Mouse (Mus musculus) embryonic facial prominence, embryonic 10.5 days (tissue): ENCODE measurements around the gene Prelid3b. TPM values are rescaled to one million over a fixed set of nuclear protein-coding genes. Genes with fewer than 3 reads are reported as not detected.
A peak's percentile ranks its signal among the peaks of the same experiment; 100 is the strongest.

Experiments
- DNase-seq: peaks from one replicate; pipeline ENCODE4 v3.0.0-alpha.2; 2017; ENCODE audit warnings: low spot score
- H3K27ac ChIP-seq: fragments of 300-500 bp; sonication (generic); replicated peaks from 2 replicates; pipeline ENCODE4 v1.5.1; 2016; ENCODE audit warnings: mild to moderate bottlenecking
- H3K27me3 ChIP-seq: fragments of 300-500 bp; sonication (generic); replicated peaks from 2 replicates; pipeline ENCODE4 v1.6.1; 2016; ENCODE audit warnings: low read depth, mild to moderate bottlenecking; ENCODE audit not compliant: poor library complexity, severe bottlenecking
- H3K36me3 ChIP-seq: fragments of 300-500 bp; sonication (generic); replicated peaks from 2 replicates; pipeline ENCODE4 v1.6.1; 2016; ENCODE audit warnings: mild to moderate bottlenecking, moderate library complexity
- H3K4me1 ChIP-seq: fragments of 300-500 bp; sonication (generic); 2 replicates; pipeline ENCODE4 v1.6.1; 2016
- H3K4me3 ChIP-seq: fragments of 300-500 bp; sonication (generic); 2 replicates; pipeline ENCODE4 v1.5.1; 2016; ENCODE audit warnings: mild to moderate bottlenecking, moderate library complexity
- H3K9me3 ChIP-seq: fragments of 300-500 bp; sonication (generic); 2 replicates; pipeline ENCODE4 v1.6.1; 2016; ENCODE audit warnings: mild to moderate bottlenecking
- WGBS: fragments of 180-500 bp; shearing (Covaris S2); methylation state at CpG from one replicate; pipeline ENCODE4 v1.1.7; 2016; 5-methylcytosine and 5-hydroxymethylcytosine counted together
- polyA plus RNA-seq: library from polyadenylated mRNA; unstranded; fragments of >200 nt; fragmentation: Nextera tagmentation; extraction: Ambion mirVana; gene quantifications from 2 replicates; pipeline ENCODE4 v1.2.1, GENCODE M21; 2016

The Prelid3b gene
- polyA plus RNA-seq, 1 experiment from 2014 or later = 121 TPM

DNA sequence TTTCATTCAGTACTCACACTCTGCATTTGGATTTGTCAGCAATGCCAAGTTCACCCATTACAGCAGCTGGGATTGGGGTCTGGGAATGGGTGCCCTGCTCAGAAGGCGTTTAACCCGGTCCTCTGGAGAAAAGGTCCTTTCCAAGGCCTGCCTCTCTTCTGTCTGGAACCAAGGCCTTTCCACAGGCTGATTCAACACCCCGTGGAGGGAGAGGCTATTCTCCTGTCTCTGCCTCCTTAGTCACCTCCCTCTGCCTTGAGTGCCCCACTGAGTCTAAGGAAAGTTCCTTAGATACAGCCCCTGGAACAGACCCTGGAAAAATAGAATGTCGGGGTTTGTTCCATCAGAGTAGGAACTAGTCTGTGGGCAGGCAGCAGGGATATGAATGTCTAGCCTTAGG, 24.5 kb downstream of the Prelid3b start:
- Histone ChIP-seq H3K9me3 (no peaks in the 10 kb centered on the region), H3K36me3 (no peaks in the 10 kb centered on the region), H3K27me3 (no peaks in the 10 kb centered on the region), H3K4me3 (no peak overlapping the region), H3K27ac (no peak overlapping the region), H3K4me1 (peaks cover 12% of the 10 kb centered on the region)
- DNase-seq = no peak
- WGBS = 87% methylated on average over 4 of the region's 4 CpGs

DNA sequence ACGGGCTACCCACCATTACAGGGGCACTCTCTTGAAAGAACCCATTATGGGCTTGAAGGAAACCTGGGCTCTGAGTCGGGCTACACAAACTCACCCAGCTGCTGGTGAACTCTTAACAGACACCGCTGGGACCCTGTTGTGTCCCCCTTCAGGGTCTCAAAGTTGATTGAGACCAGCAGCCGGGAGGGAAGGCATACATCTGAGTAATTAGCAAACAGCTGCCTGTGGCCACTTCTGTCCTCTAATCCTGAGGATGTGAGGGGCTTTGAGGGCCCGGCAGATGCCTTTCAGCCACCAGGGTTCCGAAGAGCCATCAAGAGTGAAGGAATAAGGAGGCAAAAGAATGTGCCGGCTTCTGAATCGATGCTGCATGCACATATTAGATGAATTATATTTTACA, 26.0 kb downstream of the Prelid3b start:
- DNase-seq = no peak
- Histone ChIP-seq H3K4me1 (peaks cover 16% of the 10 kb centered on the region), H3K27me3 (no peaks in the 10 kb centered on the region), H3K36me3 (no peaks in the 10 kb centered on the region), H3K4me3 (no peak overlapping the region), H3K27ac (peak overlapping the region; percentile 54; the same call in 1 of the 2 replicates), H3K9me3 (no peaks in the 10 kb centered on the region)
- WGBS = 59% methylated on average over 8 of the region's 8 CpGs

DNA sequence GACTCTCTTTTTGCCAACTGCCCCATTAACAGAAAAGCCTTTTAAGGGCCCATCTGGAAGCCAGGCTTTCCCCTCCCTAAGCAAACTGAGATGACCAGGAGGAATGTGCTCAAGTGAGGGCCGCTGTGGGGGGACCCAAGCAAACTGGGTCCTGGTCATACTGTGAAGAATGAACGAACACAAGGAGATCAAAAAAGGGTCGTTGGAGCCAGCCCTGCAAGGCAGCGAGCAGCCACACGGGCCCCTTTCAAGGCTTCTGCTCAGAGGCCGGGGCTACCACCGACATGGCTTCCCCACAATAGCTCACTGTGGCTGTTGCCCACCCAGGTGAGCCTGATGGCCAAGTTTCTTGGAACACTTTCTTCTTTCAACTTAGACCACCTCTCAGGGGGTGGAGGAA, 26.4 kb downstream of the Prelid3b start:
- Histone ChIP-seq H3K27me3 (no peaks in the 10 kb centered on the region), H3K4me1 (peaks cover 19% of the 10 kb centered on the region), H3K9me3 (no peaks in the 10 kb centered on the region), H3K27ac (peak overlapping the region; percentile 54; the same call in 1 of the 2 replicates), H3K4me3 (no peak overlapping the region), H3K36me3 (no peaks in the 10 kb centered on the region)
- 51% methylated on average over 7 of the region's 7 CpGs for WGBS
- no peak for DNase-seq

GRCm38 (mm10) chr2:174445018-174445417, 27.9 kb downstream of the Prelid3b start:
- DNase-seq = no peak
- H3K27ac ChIP-seq = no peak overlapping the region
- no peaks in the 10 kb centered on the region for H3K9me3 ChIP-seq
- WGBS = 79% methylated on average over 6 of the region's 6 CpGs
- peaks cover 21% of the 10 kb centered on the region for H3K4me1 ChIP-seq
- no peaks in the 10 kb centered on the region for H3K27me3 ChIP-seq
- no peak overlapping the region for H3K4me3 ChIP-seq
- H3K36me3 ChIP-seq = no peaks in the 10 kb centered on the region

GRCm38 (mm10) chr2:174444359-174444758, 28.5 kb downstream of the Prelid3b start:
- WGBS = 85% methylated on average over 7 of the region's 7 CpGs
- no peaks in the 10 kb centered on the region for H3K9me3 ChIP-seq
- no peak for DNase-seq

DNA sequence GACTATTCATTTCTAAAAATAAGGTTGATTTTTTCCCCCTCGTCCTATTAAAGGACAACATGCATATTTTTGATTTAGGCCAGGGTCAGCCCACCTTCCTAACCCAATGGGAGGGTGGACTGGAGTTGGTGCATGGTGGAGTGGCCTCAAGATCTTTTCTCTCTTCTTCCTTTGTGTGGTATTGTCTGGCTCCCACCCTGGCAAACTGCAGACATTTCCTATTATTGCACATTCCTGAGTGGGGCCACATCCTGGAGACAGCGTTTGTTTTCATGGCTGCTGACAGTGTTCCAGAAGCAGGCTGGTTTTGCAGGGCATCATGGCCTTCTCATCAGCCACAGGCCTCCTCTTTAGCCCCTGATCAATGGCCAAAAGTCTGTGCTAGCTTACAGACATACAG, 29.8 kb downstream of the Prelid3b start:
- Histone ChIP-seq H3K4me3 (no peak overlapping the region), H3K9me3 (no peaks in the 10 kb centered on the region), H3K36me3 (no peaks in the 10 kb centered on the region), H3K27ac (peak overlapping the region; percentile 35; the same call in 1 of the 2 replicates), H3K4me1 (peaks cover 41% of the 10 kb centered on the region), H3K27me3 (no peaks in the 10 kb centered on the region)
- 60% methylated on average over 2 of the region's 2 CpGs for WGBS
- no peak for DNase-seq

More at GRCm38 (mm10) chr2:174444359-174444758, 28.5 kb downstream of the Prelid3b start:
- H3K36me3 ChIP-seq = no peaks in the 10 kb centered on the region
- no peak overlapping the region for H3K4me3 ChIP-seq
- peaks cover 28% of the 10 kb centered on the region for H3K4me1 ChIP-seq
- H3K27ac ChIP-seq = no peak overlapping the region
- H3K27me3 ChIP-seq = no peaks in the 10 kb centered on the region

DNA sequence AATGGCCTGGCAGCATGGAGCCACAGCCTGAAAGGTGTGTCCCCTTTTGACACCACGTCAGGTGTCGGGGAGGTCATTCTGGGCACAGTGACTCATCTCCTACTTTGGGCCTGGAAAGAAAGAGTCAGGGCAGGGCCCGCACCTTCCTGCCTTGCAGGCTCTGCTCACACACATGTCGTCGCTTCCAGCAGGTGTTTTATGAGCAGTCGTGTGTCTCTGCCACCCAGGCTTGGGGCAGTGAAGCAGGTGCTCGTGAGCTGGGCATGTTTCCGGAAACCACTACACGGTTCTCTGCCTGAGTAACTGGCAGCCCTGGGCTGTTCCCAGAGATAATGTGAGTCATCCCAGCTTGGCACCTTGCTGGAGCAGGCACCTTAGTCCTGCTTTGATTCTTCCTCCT, 30.4 kb downstream of the Prelid3b start:
- H3K4me1 ChIP-seq = peaks cover 47% of the 10 kb centered on the region
- H3K36me3 ChIP-seq = peaks cover under 1% of the 10 kb centered on the region; the same call in 1 of the 2 replicates
- no peaks in the 10 kb centered on the region for H3K9me3 ChIP-seq
- H3K4me3 ChIP-seq = no peak overlapping the region
- no peaks in the 10 kb centered on the region for H3K27me3 ChIP-seq
- 86% methylated on average over 9 of the region's 9 CpGs for WGBS
- no peak overlapping the region; the same call in 1 of the 2 replicates for H3K27ac ChIP-seq
- DNase-seq = no peak

- Histone ChIP-seq H3K27me3 (no peaks in the 10 kb centered on the region), H3K36me3 (peaks cover 6% of the 10 kb centered on the region; the same call in 1 of the 2 replicates), H3K9me3 (no peaks in the 10 kb centered on the region), H3K4me3 (no peak overlapping the region), H3K27ac (no peak overlapping the region), H3K4me1 (peaks cover 47% of the 10 kb centered on the region)
- 81% methylated on average over 4 of the region's 4 CpGs for WGBS
- no peak for DNase-seq
Measured at GRCm38 (mm10) chr2:174441898-174442297, 31.0 kb downstream of the Prelid3b start.

DNA sequence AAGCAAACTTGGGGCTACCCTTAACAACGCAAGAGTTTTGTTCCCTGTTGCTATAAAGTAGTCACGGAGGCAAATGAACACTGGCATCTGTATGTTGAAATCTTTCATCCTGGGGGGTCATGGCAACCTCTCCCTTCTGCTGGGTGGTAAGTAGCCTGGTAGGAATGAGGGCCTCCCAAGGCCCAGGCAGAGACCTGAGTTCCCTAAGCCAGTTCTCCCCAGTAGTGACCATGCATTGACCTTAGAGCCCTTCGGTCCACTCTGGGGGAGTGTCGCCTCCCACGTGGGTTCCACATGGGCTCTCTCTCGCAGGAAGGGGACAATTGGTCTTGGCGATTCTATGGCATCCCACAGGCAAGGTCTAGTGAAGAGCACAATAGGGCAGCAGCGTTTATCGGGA, 32.9 kb downstream of the Prelid3b start:
- Histone ChIP-seq H3K4me3 (no peak overlapping the region), H3K27ac (no peak overlapping the region; the same call in 1 of the 2 replicates)
- 84% methylated on average over 9 of the region's 9 CpGs for WGBS

GRCm38 (mm10) chr2:174439450-174439838, 33.4 kb downstream of the Prelid3b start:
- WGBS = 46% methylated on average over 5 of the region's 5 CpGs
- peaks cover 28% of the 10 kb centered on the region for H3K36me3 ChIP-seq
- H3K4me1 ChIP-seq = peaks cover 39% of the 10 kb centered on the region
- H3K9me3 ChIP-seq = no peaks in the 10 kb centered on the region
- peak overlapping the region; percentile 67; the same call in 1 of the 2 replicates for H3K4me3 ChIP-seq
- H3K27ac ChIP-seq = peak overlapping the region; percentile 87; the same call in 1 of the 2 replicates
- no peak for DNase-seq
- H3K27me3 ChIP-seq = no peaks in the 10 kb centered on the region

More for the DNA sequence above, 32.9 kb downstream of the Prelid3b start:
- peaks cover 23% of the 10 kb centered on the region for H3K36me3 ChIP-seq
- H3K27me3 ChIP-seq = no peaks in the 10 kb centered on the region
- H3K9me3 ChIP-seq = no peaks in the 10 kb centered on the region
- DNase-seq = no peak
- H3K4me1 ChIP-seq = peaks cover 39% of the 10 kb centered on the region

DNA sequence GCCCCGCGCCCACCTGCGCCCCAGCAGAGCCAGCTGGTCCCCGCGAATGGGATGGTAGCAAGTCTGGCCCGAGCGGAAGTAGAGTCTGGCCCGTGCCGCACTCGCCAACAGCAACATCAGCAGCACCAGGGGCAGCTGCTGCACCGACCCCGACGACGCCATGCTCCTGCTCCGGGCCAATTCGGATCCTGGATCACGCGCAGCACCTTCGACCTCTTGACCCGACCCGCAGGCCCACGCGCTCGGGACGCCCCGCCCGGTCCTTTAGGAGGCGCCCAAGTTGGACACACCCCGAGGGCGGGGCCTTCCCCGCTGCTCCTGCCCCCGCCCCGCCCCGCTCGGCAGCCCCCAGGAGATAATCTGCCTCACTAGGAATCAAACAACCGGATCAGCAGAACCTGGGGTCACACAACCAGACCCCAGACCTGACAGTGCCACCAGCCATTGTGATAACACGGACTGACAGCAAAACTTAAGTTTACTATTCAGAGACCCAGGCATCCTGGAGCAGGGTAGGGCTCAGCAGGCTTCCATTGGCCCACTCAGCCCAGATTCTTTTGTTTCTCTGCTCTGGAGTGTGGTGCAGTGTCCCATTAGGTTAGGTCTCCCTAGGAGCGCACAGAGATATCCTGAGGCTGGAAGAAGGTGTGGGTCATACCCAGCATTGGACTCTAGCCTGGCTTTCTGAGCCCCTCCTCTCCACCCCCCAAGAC, 34.0 kb downstream of the Prelid3b start, which contains the start of gene Ctsz:
Gene Ctsz (minus strand): TSS at position 303 of the 713 bp plus-strand sequence.
- Histone ChIP-seq H3K27ac (peak within 1 kb of the TSS; percentile 87), H3K9me3 (no peaks in the 10 kb centered on the region), H3K27me3 (no peaks in the 10 kb centered on the region), H3K36me3 (peaks cover 33% of the 10 kb centered on the region), H3K4me3 (peak within 1 kb of the TSS; percentile 67), H3K4me1 (peaks cover 39% of the 10 kb centered on the region)
- WGBS = 1% methylated on average over 38 of the region's 38 CpGs
- DNase-seq = peak; percentile 82

DNA sequence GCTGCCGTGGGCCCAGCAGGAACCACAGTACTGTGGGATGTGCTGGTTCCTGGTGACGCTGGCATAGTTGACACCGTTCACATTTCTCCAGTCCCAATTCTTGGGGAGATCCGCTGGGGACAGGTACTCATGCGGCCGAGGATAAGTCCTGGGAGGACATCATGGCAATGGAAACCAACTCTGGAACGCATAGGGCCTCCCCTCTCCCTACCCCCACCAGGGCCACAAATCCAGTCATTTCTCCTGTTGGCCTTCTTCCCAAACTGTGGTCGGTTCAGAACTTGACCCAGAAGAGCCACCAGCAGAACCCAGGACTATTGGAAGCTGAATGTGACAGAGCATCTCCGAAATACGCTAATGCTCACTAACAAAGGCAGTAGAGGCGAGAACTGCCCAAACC, 34.7 kb downstream of the Prelid3b start:
- WGBS = 68% methylated on average over 11 of the region's 11 CpGs
- Histone ChIP-seq H3K4me1 (peaks cover 39% of the 10 kb centered on the region), H3K27ac (peak overlapping the region; percentile 87), H3K4me3 (peak overlapping the region; percentile 67), H3K9me3 (no peaks in the 10 kb centered on the region), H3K36me3 (peaks cover 40% of the 10 kb centered on the region), H3K27me3 (no peaks in the 10 kb centered on the region)
- no peak for DNase-seq

- DNase-seq = no peak
- H3K4me1 ChIP-seq = peaks cover 38% of the 10 kb centered on the region
- H3K9me3 ChIP-seq = no peaks in the 10 kb centered on the region
- H3K4me3 ChIP-seq = peak overlapping the region; percentile 67
- peaks cover 45% of the 10 kb centered on the region for H3K36me3 ChIP-seq
- H3K27ac ChIP-seq = peak overlapping the region; percentile 87; the same call in 1 of the 2 replicates
- no peaks in the 10 kb centered on the region for H3K27me3 ChIP-seq
- WGBS = 97% methylated on average over 4 of the region's 4 CpGs
Measured at GRCm38 (mm10) chr2:174437697-174437982, 35.2 kb downstream of the Prelid3b start.
